Mouse (Mus musculus) NIH3T3 (cell line): ENCODE data around the gene Fam57b.
"Not testable (repeated sequence)": the region's sequence is repeated elsewhere in the genome, so short reads cannot be mapped to it uniquely, and the experiment has no call there.

ENCODE experiments used
- DNase-seq: peaks from one replicate; pipeline ENCODE4 v3.0.0-alpha.2; 2012; ENCODE audit warnings: low read depth

The Fam57b gene

GRCm38 (mm10) chr7:126778147-126778546 is 19.3 kb upstream of the Fam57b start:
- DNase-seq = no peak

DNA sequence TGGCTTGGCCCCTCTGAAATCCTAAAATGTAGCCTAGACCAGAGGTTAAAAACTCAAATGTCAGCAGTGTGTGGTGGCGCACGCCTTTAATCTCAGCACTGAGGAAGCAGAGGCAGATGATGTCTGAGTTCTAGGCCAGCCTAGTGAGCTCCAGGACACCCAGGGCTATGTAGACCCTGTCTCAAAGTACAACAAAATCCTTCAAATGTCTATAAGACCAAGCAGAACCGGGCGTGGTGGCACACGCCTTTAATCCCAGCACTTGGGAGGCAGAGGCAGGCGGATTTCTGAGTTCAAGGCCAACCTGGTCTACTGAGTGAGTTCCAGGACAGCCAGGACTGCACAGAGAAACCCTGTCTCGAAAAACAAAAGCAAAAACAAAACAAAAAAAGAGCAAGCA is 18.4 kb upstream of the Fam57b start:
- not testable (repeated sequence) for DNase-seq

GRCm38 (mm10) chr7:126779983-126780970 is 17.2 kb upstream of the Fam57b start:
- DNase-seq = peak; percentile 82

DNA sequence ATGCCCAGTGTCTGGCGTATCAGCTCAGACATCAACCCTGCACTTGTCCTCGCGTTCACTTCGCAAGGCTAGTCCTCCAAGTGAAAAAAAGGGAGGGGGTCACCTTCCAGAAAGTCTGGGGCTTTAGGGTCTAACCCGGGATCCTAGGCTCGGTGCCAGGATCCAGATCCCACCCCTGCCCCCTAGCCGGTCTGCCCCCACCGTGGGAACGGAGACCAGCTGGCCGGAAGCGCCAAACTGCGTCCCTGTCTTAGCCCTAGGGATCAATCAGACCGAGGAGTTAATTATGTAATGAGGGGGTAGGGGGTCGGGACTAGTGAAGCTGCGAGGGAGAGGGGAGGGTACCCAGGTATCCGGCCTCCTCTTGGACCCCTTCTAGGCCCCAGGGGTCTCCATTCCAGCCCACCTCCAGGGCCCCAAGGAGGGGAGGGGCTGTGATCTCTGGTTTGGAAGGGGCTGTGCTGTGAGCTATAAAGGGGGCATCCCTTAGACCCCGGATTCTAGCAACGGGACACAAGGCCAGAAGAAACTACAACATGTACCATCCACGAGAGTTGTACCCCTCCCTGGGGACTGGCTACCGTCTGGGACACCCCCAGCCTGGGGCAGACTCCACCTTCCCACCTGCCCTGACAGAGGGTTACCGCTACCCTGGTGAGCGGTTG is 16.4 kb upstream of the Fam57b start, which contains the start of gene Tbx6:
Tbx6 (plus strand) TSS at position 513 of the 665 bp plus-strand sequence.
- DNase-seq = no peak

DNA sequence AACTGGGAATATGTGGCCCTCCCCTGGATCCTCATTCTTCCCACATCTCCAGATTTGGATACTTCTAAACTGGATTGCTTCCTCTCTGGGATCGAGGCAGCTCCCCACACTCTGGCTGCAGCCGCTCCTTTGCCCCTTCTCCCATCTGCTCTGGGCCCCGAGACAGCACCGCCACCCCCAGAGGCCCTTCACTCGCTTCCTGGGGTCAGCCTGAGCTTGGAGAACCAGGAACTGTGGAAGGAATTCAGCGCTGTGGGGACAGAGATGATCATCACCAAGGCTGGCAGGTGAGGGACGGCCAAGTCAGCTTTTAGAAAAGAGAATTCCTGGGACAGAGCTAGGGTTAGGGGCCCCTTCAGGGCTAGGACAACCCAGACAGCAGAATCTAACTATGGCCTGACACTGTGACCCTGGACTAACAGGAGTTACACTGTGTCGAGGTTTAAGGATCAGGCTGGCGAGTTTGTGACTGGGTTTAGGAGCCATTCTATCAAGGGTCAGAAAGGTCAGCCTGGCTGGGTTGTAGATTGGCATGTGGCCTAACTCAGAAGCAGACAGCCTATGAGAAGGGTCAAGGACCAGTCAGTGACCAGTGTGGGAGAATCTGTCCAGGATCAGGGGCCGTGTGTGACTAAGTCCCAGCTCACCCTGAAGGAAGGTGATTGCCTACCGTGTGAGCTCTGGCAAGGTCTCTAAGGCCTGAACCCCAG is 15.7 kb upstream of the Fam57b start:
- no peak for DNase-seq

- DNase-seq = no peak
These were observed 14.8 kb upstream of the Fam57b start for GRCm38 (mm10) chr7:126782693-126783092.

DNA sequence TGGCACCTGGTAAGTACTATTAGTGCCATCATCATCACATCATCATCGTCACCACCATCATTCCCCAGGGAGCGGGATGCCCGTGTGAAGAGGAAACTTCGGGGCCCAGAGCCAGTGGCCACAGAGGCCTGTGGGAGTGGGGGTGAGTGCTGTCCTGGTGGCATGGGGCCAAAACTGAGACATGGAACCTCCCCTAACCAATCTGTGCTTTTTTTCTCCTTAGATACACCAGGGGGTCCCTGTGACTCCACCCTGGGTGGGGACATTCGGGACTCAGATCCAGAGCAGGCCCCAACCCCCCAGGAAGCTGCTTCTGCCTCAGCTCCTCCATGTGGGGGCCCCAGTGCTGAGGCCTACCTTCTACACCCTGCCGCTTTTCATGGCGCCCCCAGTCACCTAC is 13.0 kb upstream of the Fam57b start:
- DNase-seq = no peak

DNA sequence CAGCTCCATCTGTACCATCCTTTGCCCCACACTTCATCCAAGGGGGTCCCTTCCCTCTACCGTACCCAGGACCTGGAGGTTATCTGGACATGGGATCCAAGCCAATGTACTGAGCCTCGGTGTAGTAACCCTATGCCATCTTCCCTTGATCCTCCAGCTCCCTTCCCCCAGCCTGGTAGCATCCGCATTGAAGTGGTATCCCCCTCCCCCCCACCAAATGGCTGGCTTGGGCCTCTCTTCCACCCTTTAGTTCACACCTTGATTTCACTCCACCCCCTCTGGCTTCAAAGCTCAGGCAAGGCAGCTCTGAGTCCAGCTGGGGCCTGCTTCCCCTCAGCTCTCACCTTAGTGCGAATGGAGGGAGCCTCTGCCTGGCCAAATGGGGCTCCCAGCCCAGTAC is 12.4 kb upstream of the Fam57b start:
- DNase-seq = no peak

DNA sequence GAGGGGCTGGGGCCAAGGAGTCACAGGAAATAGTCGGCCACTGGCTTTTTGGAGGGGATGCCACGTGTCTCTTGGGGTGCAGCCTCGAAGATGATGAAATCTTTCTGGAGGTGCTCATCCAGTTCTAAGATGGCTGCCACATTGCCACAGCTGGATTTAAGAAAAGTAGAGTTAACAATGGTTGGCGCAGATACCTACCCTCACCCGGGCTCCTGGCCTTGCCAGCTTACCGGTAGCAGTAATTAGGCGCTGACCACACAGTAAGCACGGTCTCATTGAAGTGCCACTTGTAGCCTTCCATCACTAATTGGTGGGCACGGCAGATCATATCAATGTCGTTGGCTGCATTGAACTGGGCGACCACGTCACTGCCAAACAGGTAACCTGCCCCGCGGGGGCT is 11.3 kb upstream of the Fam57b start:
- DNase-seq = no peak

DNA sequence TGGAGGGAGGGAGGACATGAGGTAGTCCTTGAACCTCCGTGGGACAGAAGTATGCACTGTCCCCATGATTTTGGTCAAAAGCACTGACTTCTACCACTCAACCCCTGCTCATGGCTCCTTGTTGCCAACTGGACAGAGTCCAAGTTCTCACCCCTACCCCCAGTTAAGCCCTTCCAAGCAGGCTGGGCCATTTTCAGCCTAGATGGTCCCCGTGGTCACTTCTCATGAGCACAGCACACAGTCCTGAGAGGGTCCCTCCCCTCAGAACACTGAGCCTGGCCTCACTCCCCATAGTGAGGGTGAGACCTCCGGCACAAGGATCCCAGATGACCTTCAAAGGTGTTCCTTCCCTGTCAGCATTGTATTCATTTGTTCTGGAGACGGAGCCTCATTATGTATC is 8.3 kb upstream of the Fam57b start:
- no peak for DNase-seq

- DNase-seq = peak; percentile 97
These were observed 5.4 kb upstream of the Fam57b start, which contains the start of gene Ppp4c for GRCm38 (mm10) chr7:126791851-126792720. Ppp4c (minus strand) TSS chr7:126792496.

DNA sequence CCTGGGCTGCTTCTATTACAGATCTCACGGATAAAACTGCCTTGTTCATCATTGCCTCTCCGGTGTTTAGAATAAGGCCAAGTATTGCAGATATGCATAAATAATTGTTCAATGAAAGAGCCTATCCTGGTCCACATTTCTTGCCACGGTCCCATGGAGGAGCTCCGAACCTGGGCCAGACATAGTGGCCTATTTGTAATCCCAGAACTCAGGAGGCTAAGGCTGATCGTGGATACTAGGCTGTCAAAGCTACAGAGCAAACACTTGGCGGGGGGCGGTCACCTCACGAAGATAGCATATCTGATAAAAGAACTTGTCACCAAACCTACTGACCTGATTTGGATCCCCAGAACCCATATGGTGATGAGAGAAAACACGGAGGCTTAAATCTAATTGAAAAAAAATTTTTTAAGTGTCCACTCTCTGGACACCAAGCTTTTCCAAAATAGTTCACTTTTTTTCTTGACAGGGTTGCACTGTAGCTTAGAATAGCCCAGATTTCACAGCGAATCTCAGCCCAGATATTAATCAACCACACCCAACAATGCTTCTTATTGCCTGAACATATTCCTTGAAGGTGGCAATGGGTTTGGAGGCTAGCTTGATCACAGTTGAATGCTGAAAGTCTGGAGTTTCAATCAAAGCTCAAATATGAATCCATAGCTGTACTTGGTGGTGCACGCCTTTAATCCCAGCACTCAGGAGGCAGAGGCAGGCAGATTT is 4.6 kb upstream of the Fam57b start:
- DNase-seq = no peak

- DNase-seq = no peak
These were observed 3.8 kb upstream of the Fam57b start for GRCm38 (mm10) chr7:126793456-126794270.

GRCm38 (mm10) chr7:126794271-126794605 is 3.2 kb upstream of the Fam57b start:
- no peak for DNase-seq

GRCm38 (mm10) chr7:126795387-126796317 is 1.8 kb upstream of the Fam57b start:
- no peak for DNase-seq

DNA sequence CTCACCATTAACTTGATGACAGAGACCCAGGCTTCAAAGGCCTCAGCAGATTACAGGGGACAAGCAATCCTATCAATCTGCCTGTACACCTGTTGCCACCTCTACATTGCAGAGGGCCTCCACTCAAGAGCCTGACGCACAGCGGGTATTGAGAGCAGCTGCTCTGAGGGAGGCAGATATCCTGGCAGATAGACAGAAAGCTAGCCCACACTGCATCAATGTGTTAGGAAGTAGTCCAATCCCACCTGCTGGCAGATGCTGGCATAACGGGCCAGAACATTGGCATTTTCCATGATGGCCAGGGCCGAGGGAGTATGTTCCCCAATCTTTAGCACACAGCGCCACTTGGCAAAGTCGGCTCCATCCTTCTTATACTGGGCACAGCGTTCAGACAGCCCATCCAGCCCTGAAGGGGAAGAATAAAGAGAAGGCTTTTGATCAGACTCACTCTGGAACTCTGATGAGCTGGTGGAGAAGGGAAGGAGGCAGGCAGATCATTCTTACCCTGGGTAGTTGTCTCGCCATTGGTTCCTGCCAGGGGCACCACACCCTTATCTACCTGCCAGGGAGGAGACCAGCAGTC is 1.0 kb upstream of the Fam57b start:
- DNase-seq = peak; percentile 73

DNA sequence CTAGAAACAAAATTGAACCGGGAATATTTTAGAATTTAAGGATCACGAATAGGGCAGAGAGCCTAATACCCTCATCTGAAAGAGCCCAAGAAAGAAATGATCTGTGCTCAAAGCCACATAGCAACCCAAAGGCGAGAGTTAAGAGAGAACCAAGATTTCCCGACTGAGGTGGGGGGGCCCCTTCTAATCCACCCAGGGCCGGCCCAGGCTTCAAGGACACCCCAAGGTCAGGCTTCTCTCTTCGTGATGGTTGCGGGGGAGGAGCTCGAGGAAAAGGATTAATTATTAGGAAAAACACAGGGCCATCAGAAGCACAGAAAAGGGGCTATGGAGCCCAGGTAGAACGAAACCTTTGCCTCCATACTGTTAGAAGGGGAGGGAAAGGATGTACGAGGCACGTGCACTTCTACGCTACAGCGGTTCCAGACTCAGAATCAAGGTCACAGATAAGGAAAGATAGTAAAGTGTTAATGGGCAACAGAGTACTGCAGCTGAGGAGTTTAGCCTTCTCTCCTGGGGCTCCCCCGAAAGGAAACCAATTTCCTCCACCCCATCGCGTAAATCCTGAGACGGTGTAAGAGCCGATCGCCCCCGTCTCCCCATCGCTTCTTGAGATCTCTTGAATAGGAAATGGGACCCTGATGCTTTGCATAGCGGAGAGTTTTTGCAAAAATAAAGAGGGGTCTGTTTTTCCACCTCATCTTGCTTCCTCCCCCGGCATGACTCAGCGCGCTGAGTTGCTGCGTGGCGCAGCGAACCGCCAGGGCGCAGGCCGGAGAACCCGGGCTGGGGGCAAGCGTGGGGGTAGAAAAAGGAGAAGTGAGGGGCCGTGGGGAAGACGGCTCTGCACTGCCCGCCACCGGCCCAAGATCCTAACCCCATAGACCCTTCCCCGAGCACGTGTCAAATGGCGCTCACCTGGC is 920 bp downstream of the Fam57b start:
- no peak for DNase-seq
